Mouse (Mus musculus): Measurements from ENCODE around the gene Tead1. TPM values are rescaled to one million over a fixed set of nuclear protein-coding genes. Genes with fewer than 3 reads are reported as not detected.

The Tead1 gene
- polyA plus RNA-seq, 1 experiment = 18.8 TPM

DNA sequence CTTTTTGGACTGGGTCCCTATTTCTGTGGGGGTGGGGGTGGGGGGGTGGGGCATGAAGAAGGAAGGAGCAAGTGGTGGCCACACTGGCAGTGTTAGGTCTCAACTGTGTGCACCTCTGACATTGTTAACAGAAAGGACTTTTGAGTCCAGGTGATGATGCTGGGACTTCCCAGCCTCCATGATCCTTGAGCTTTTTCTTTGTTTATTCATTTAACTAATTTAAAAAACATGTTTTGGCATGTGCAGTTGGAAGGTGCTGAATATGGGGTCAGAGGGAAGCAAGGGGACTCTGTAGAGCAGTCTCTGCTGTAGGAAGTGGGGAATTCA lies 149.5 kb downstream of the Tead1 start:
- no peak overlapping the region for H3K4me3 ChIP-seq
- H3ac ChIP-seq (ENCODE audit: control insufficient read depth, insufficient read length) = no peak overlapping the region
- peaks cover 76% of the 10 kb centered on the region for H3K79me2 ChIP-seq (ENCODE audit: control insufficient read depth, insufficient read depth)
- no peaks in the 10 kb centered on the region for H3K27me3 ChIP-seq (ENCODE audit: control insufficient read depth, insufficient read depth, insufficient read length)
- TF ChIP-seq E2F4 (IDR thresholded peaks at IDR 0.05; ENCODE audit: insufficient read depth) = no peak
- TF ChIP-seq POLR2AphosphoS2 (IDR thresholded peaks at IDR 0.05; ENCODE audit: insufficient read length, low read depth) = no peak
- no peak for TF ChIP-seq TCF3 (IDR thresholded peaks at IDR 0.05; ENCODE audit: insufficient read length, low read depth)
- TF ChIP-seq MYOD1 (IDR thresholded peaks at IDR 0.05; ENCODE audit: control insufficient read depth in 1 of 3, insufficient read length in 2 of 3, low read depth in 2 of 3) = no peak
- no peak for TF ChIP-seq REST (IDR thresholded peaks at IDR 0.05; ENCODE audit: insufficient read depth, insufficient read length)
- TF ChIP-seq MAX (IDR thresholded peaks at IDR 0.05; ENCODE audit: low read depth) = no peak
- no peak for TF ChIP-seq MYOG (IDR thresholded peaks at IDR 0.05; ENCODE audit: control insufficient read depth in 1 of 3, insufficient read depth in 1 of 3, insufficient read length in 2 of 3, low read depth in 2 of 3)
- TF ChIP-seq USF1 (IDR thresholded peaks at IDR 0.05; ENCODE audit: low read depth) = no peak
- no peak for TF ChIP-seq SRF (IDR thresholded peaks at IDR 0.05; ENCODE audit: control insufficient read depth, insufficient read length, low read depth)
- TF ChIP-seq POLR2A (IDR thresholded peaks at IDR 0.05; ENCODE audit: insufficient read length, low read depth) = no peak
- TF ChIP-seq TCF12 (IDR thresholded peaks at IDR 0.05; ENCODE audit: insufficient read depth, poor library complexity, severe bottlenecking) = no peak
- no peak for TF ChIP-seq CEBPB (IDR thresholded peaks at IDR 0.05; ENCODE audit: insufficient read depth, poor library complexity, severe bottlenecking)
- H3K4me2 ChIP-seq (ENCODE audit: low read depth) = no peak overlapping the region
- no peaks in the 10 kb centered on the region for H3K36me3 ChIP-seq (ENCODE audit: control insufficient read depth, insufficient read depth)

GRCm38 (mm10) chr7:112830946-112831345 lies 151.8 kb downstream of the Tead1 start:
- H3K79me2 ChIP-seq (ENCODE audit: control insufficient read depth, insufficient read depth) = peaks cover 77% of the 10 kb centered on the region
- H3K36me3 ChIP-seq (ENCODE audit: control insufficient read depth, insufficient read depth) = no peaks in the 10 kb centered on the region
- no peak overlapping the region for H3ac ChIP-seq (ENCODE audit: control insufficient read depth, insufficient read length)
- no peak overlapping the region for H3K4me3 ChIP-seq
- no peak overlapping the region for H3K4me2 ChIP-seq (ENCODE audit: low read depth)
- H3K27me3 ChIP-seq (ENCODE audit: control insufficient read depth, insufficient read depth, insufficient read length) = no peaks in the 10 kb centered on the region
- TF ChIP-seq MAX (IDR thresholded peaks at IDR 0.05; ENCODE audit: low read depth) (no peak), POLR2A (IDR thresholded peaks at IDR 0.05; ENCODE audit: insufficient read length, low read depth) (no peak), E2F4 (IDR thresholded peaks at IDR 0.05; ENCODE audit: insufficient read depth) (no peak), MYOD1 (IDR thresholded peaks at IDR 0.05; ENCODE audit: control insufficient read depth in 1 of 3, insufficient read length in 2 of 3, low read depth in 2 of 3) (no peak), SRF (IDR thresholded peaks at IDR 0.05; ENCODE audit: control insufficient read depth, insufficient read length, low read depth) (no peak), REST (IDR thresholded peaks at IDR 0.05; ENCODE audit: insufficient read depth, insufficient read length) (no peak), MYOG (IDR thresholded peaks at IDR 0.05; ENCODE audit: control insufficient read depth in 1 of 3, insufficient read depth in 1 of 3, insufficient read length in 2 of 3, low read depth in 2 of 3) (no peak), CEBPB (IDR thresholded peaks at IDR 0.05; ENCODE audit: insufficient read depth, poor library complexity, severe bottlenecking) (no peak), TCF3 (IDR thresholded peaks at IDR 0.05; ENCODE audit: insufficient read length, low read depth) (no peak)

GRCm38 (mm10) chr7:112831446-112831845 lies 152.3 kb downstream of the Tead1 start:
- H3K36me3 ChIP-seq (ENCODE audit: control insufficient read depth, insufficient read depth) = no peaks in the 10 kb centered on the region
- H3K79me2 ChIP-seq (ENCODE audit: control insufficient read depth, insufficient read depth) = peaks cover 77% of the 10 kb centered on the region
- H3K4me3 ChIP-seq = no peak overlapping the region
- H3ac ChIP-seq (ENCODE audit: control insufficient read depth, insufficient read length) = no peak overlapping the region
- H3K4me2 ChIP-seq (ENCODE audit: low read depth) = no peak overlapping the region
- no peaks in the 10 kb centered on the region for H3K27me3 ChIP-seq (ENCODE audit: control insufficient read depth, insufficient read depth, insufficient read length)
- TF ChIP-seq MAX (IDR thresholded peaks at IDR 0.05; ENCODE audit: low read depth) (no peak), E2F4 (IDR thresholded peaks at IDR 0.05; ENCODE audit: insufficient read depth) (no peak), TCF3 (IDR thresholded peaks at IDR 0.05; ENCODE audit: insufficient read length, low read depth) (no peak), CEBPB (IDR thresholded peaks at IDR 0.05; ENCODE audit: insufficient read depth, poor library complexity, severe bottlenecking) (no peak), MYOG (IDR thresholded peaks at IDR 0.05; ENCODE audit: control insufficient read depth in 1 of 3, insufficient read depth in 1 of 3, insufficient read length in 2 of 3, low read depth in 2 of 3) (no peak), POLR2A (IDR thresholded peaks at IDR 0.05; ENCODE audit: insufficient read length, low read depth) (no peak), MYOD1 (IDR thresholded peaks at IDR 0.05; ENCODE audit: control insufficient read depth in 1 of 3, insufficient read length in 2 of 3, low read depth in 2 of 3) (no peak), TCF12 (IDR thresholded peaks at IDR 0.05; ENCODE audit: insufficient read depth, poor library complexity, severe bottlenecking) (no peak), REST (IDR thresholded peaks at IDR 0.05; ENCODE audit: insufficient read depth, insufficient read length) (no peak), POLR2AphosphoS2 (IDR thresholded peaks at IDR 0.05; ENCODE audit: insufficient read length, low read depth) (no peak), SRF (IDR thresholded peaks at IDR 0.05; ENCODE audit: control insufficient read depth, insufficient read length, low read depth) (no peak), USF1 (IDR thresholded peaks at IDR 0.05; ENCODE audit: low read depth) (no peak)

- H3K4me3 ChIP-seq = no peak overlapping the region
- TF ChIP-seq USF1 (IDR thresholded peaks at IDR 0.05; ENCODE audit: low read depth) (no peak), MYOD1 (IDR thresholded peaks at IDR 0.05; ENCODE audit: control insufficient read depth in 1 of 3, insufficient read length in 2 of 3, low read depth in 2 of 3) (no peak), TCF3 (IDR thresholded peaks at IDR 0.05; ENCODE audit: insufficient read length, low read depth) (no peak), CEBPB (IDR thresholded peaks at IDR 0.05; ENCODE audit: insufficient read depth, poor library complexity, severe bottlenecking) (no peak), E2F4 (IDR thresholded peaks at IDR 0.05; ENCODE audit: insufficient read depth) (no peak), POLR2AphosphoS2 (IDR thresholded peaks at IDR 0.05; ENCODE audit: insufficient read length, low read depth) (no peak), POLR2A (IDR thresholded peaks at IDR 0.05; ENCODE audit: insufficient read length, low read depth) (no peak), SRF (IDR thresholded peaks at IDR 0.05; ENCODE audit: control insufficient read depth, insufficient read length, low read depth) (no peak), TCF12 (IDR thresholded peaks at IDR 0.05; ENCODE audit: insufficient read depth, poor library complexity, severe bottlenecking) (no peak), MYOG (IDR thresholded peaks at IDR 0.05; ENCODE audit: control insufficient read depth in 1 of 3, insufficient read depth in 1 of 3, insufficient read length in 2 of 3, low read depth in 2 of 3) (no peak), MAX (IDR thresholded peaks at IDR 0.05; ENCODE audit: low read depth) (no peak), REST (IDR thresholded peaks at IDR 0.05; ENCODE audit: insufficient read depth, insufficient read length) (no peak)
- H3K4me2 ChIP-seq (ENCODE audit: low read depth) = no peak overlapping the region
- H3K36me3 ChIP-seq (ENCODE audit: control insufficient read depth, insufficient read depth) = no peaks in the 10 kb centered on the region
- no peaks in the 10 kb centered on the region for H3K27me3 ChIP-seq (ENCODE audit: control insufficient read depth, insufficient read depth, insufficient read length)
- H3K79me2 ChIP-seq (ENCODE audit: control insufficient read depth, insufficient read depth) = peaks cover 75% of the 10 kb centered on the region
- no peak overlapping the region for H3ac ChIP-seq (ENCODE audit: control insufficient read depth, insufficient read length)
Measured at GRCm38 (mm10) chr7:112833132-112833531, 154.0 kb downstream of the Tead1 start.

All from myocyte (in vitro differentiated cells).